Mouse (Mus musculus) right cerebral cortex, postnatal 4 days (tissue): ENCODE measurements around the gene Ptpa.
A peak's percentile ranks its signal among the peaks of the same experiment; 100 is the strongest.
"Not testable (repeated sequence)": the region's sequence is repeated elsewhere in the genome, so short reads cannot be mapped to it uniquely, and the experiment has no call there.

Experiments
- DNase-seq: peaks from one replicate; pipeline ENCODE4 v3.0.0-alpha.2; 2022

The Ptpa gene

GRCm38 (mm10) chr2:30402843-30403242, 13.0 kb upstream of the Ptpa start:
- DNase-seq = no peak

- DNase-seq = no peak
These were observed 12.0 kb upstream of the Ptpa start for GRCm38 (mm10) chr2:30403870-30404269.

- no peak for DNase-seq
These were observed 8.6 kb upstream of the Ptpa start for GRCm38 (mm10) chr2:30407221-30407620.

GRCm38 (mm10) chr2:30407778-30408177, 8.1 kb upstream of the Ptpa start:
- no peak for DNase-seq

GRCm38 (mm10) chr2:30408452-30409100, 7.3 kb upstream of the Ptpa start:
- no peak for DNase-seq

- no peak for DNase-seq
These were observed 6.2 kb upstream of the Ptpa start for GRCm38 (mm10) chr2:30409454-30410176.

- DNase-seq = no peak
These were observed 2.5 kb upstream of the Ptpa start for GRCm38 (mm10) chr2:30413038-30413973.

GRCm38 (mm10) chr2:30414101-30414500, 1.7 kb upstream of the Ptpa start:
- DNase-seq = no peak

- DNase-seq = no peak
These were observed 1.2 kb upstream of the Ptpa start for GRCm38 (mm10) chr2:30414681-30415080.

- peak; percentile 81 for DNase-seq
These were observed 493 bp upstream of the Ptpa start, which contains the start of gene Crat for GRCm38 (mm10) chr2:30415157-30415935. Gene Crat (minus strand): TSS chr2:30415813.

GRCm38 (mm10) chr2:30416649-30416965, 768 bp downstream of the Ptpa start:
- no peak for DNase-seq

- not testable (repeated sequence) for DNase-seq
These were observed 1.3 kb downstream of the Ptpa start for GRCm38 (mm10) chr2:30417154-30417553.

- no peak for DNase-seq
These were observed 1.8 kb downstream of the Ptpa start for GRCm38 (mm10) chr2:30417595-30418165.

- no peak for DNase-seq
These were observed 2.4 kb downstream of the Ptpa start for GRCm38 (mm10) chr2:30418259-30418658.

- DNase-seq = no peak
These were observed 3.3 kb downstream of the Ptpa start for GRCm38 (mm10) chr2:30419112-30419511.

GRCm38 (mm10) chr2:30421432-30421831, 5.6 kb downstream of the Ptpa start:
- DNase-seq = no peak

GRCm38 (mm10) chr2:30429156-30429555, 13.3 kb downstream of the Ptpa start:
- DNase-seq = no peak

- peak; percentile 67 for DNase-seq
These were observed 19.7 kb downstream of the Ptpa start for GRCm38 (mm10) chr2:30435326-30436155.

- DNase-seq = peak; percentile 38
These were observed 20.3 kb downstream of the Ptpa start for GRCm38 (mm10) chr2:30436156-30436545.

- DNase-seq = no peak
These were observed 21.0 kb downstream of the Ptpa start for GRCm38 (mm10) chr2:30436809-30437208.

GRCm38 (mm10) chr2:30437791-30438190, 22.0 kb downstream of the Ptpa start:
- DNase-seq = no peak
